Mouse (Mus musculus) midbrain, embryonic 11.5 days (tissue): ENCODE measurements around the gene Cox19. TPM values are rescaled to one million over a fixed set of nuclear protein-coding genes. Genes with fewer than 3 reads are reported as not detected.

Source experiments
- ATAC-seq: fragments of 200-750 bp; cut with Nextera tagmentation; 2 replicates; pipeline ENCODE4 v1.8.0; 2017; ENCODE audit warnings: moderate TSS enrichment, moderate library complexity; ENCODE audit not compliant: low FRiP score
- DNase-seq: peaks from one replicate; pipeline ENCODE4 v3.0.0; 2015; ENCODE audit warnings: low spot score; ENCODE audit errors: missing footprints
- H3K27ac ChIP-seq: fragments of 300-500 bp; sonication (generic); 2 replicates; pipeline ENCODE4 v1.5.1; 2014; ENCODE audit warnings: low read depth, low read length
- H3K27me3 ChIP-seq: fragments of 300-500 bp; sonication (generic); 2 replicates; pipeline ENCODE4 v1.6.1; 2014; ENCODE audit warnings: mild to moderate bottlenecking, low read length, moderate library complexity, mixed read lengths; ENCODE audit not compliant: control insufficient read depth, insufficient read depth
- H3K36me3 ChIP-seq: fragments of 300-500 bp; sonication (generic); 2 replicates; pipeline ENCODE4 v1.6.1; 2014; ENCODE audit warnings: mild to moderate bottlenecking, low read length, moderate library complexity, mixed read lengths; ENCODE audit not compliant: control insufficient read depth, insufficient read depth
- H3K4me1 ChIP-seq: fragments of 300-500 bp; sonication (generic); 2 replicates; pipeline ENCODE4 v1.6.1; 2014; ENCODE audit warnings: low read length; ENCODE audit not compliant: control insufficient read depth, insufficient read depth
- H3K4me2 ChIP-seq: fragments of 300-500 bp; sonication (generic); 2 replicates; pipeline ENCODE4 v1.6.1; 2014; ENCODE audit warnings: mild to moderate bottlenecking, moderate library complexity
- H3K4me3 ChIP-seq: fragments of 300-500 bp; sonication (generic); 2 replicates; pipeline ENCODE4 v1.5.1; 2014; ENCODE audit warnings: low read depth, low read length
- H3K9ac ChIP-seq: fragments of 300-500 bp; sonication (generic); 2 replicates; pipeline ENCODE4 v1.6.1; 2014; ENCODE audit warnings: low read length
- H3K9me3 ChIP-seq: fragments of 300-500 bp; sonication (generic); 2 replicates; pipeline ENCODE4 v1.6.1; 2016; ENCODE audit warnings: low read length; ENCODE audit not compliant: control insufficient read depth
- WGBS: fragments of 180-500 bp; shearing (Covaris S2); extraction: QIAGEN DNeasy Blood & Tissue Kit; methylation state at CpG from one replicate; pipeline ENCODE4 v1.1.7; 2014; 5-methylcytosine and 5-hydroxymethylcytosine counted together
- polyA plus RNA-seq: library from polyadenylated mRNA; unstranded; fragments of >200 nt; fragmentation: Nextera tagmentation; extraction: Ambion mirVana; gene quantifications from 2 replicates; pipeline ENCODE4 v1.2.1, GENCODE M21; 2014

Gene Cox19
- polyA plus RNA-seq, 1 experiment from 2014 or later, result 133 TPM

- Histone ChIP-seq H3K4me1 (no peaks in the 10 kb centered on the region), H3K4me2 (no peak overlapping the region), H3K27ac (no peak overlapping the region), H3K27me3 (peaks cover 7% of the 10 kb centered on the region), H3K4me3 (no peak overlapping the region), H3K36me3 (no peaks in the 10 kb centered on the region), H3K9ac (no peak overlapping the region), H3K9me3 (no peaks in the 10 kb centered on the region)
- ATAC-seq, result no peak
- peak; percentile 44 for DNase-seq
- 70% methylated on average over 7 of the region's 7 CpGs for WGBS
Measured at GRCm38 (mm10) chr5:139330766-139331165, 20.5 kb downstream of the Cox19 start.

DNA sequence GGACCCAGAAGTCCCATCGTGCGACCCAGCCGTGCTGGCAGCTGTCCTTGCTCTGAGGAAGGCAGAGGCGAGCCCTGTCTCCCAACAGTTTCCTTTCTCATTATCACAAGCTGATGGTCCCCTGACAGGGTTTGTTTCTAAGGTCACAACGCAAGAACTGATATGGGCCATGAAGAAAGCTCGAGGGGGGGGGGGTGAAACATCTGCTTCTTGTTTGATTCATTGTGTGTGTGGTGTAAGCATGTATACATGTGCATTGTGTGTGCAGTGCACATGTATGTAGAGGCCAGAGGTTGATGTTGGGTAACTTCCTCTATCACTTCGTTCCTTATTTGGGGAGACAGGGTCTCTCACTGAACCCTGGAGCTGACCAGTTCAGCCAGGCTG, 23.6 kb downstream of the Cox19 start:
- ATAC-seq, result no peak
- Histone ChIP-seq H3K4me2 (no peak overlapping the region), H3K36me3 (no peaks in the 10 kb centered on the region), H3K27me3 (peaks cover 32% of the 10 kb centered on the region), H3K9me3 (no peaks in the 10 kb centered on the region), H3K4me1 (0 out of 2 replicates have a peak, but pooled peaks cover 2% of the 10 kb centered on the region), H3K27ac (no peak overlapping the region), H3K4me3 (no peak overlapping the region), H3K9ac (no peak overlapping the region)
- 81% methylated on average over 7 of the region's 7 CpGs for WGBS
- DNase-seq, result peak; percentile 57

DNA sequence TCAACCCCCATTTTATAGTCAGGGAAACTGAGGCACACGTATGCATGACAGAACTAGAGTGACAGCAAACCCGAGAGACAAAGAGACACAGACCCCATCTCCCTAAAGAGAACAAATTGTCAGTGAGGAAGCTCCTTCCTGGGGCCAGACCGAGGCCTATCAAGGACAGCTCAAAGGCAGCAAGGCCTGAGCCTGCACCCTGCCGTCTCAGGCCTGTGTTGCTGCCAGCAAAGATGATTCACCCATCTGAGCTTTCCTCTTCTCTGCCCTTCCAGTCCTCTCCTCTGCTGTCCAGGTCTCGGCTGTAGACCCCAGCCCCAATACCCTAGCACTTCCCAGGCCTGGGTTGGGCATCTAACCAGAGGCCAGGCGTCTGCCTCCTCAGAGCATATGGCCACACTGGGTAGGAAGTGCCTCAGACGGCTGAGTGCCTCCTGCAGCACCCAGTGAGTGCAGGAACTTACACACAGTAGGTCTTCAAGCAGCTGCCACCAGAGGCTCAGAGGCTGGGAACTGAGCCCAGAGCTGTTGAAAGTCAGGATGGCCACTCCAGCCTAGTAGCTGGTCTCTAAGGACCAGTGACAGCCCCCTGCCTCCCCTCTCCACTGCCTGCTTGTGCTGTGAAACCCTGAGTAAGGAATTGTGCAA, 24.1 kb downstream of the Cox19 start:
- no peak overlapping the region for H3K27ac ChIP-seq
- H3K4me3 ChIP-seq, result no peak overlapping the region
- H3K36me3 ChIP-seq, result no peaks in the 10 kb centered on the region
- DNase-seq (peak; percentile 72), ATAC-seq (no peak)
- H3K4me2 ChIP-seq, result no peak overlapping the region
- 77% methylated on average over 7 of the region's 7 CpGs for WGBS
- H3K9ac ChIP-seq, result no peak overlapping the region
- H3K9me3 ChIP-seq, result no peaks in the 10 kb centered on the region
- peaks cover 32% of the 10 kb centered on the region for H3K27me3 ChIP-seq
- H3K4me1 ChIP-seq, result 0 out of 2 replicates have a peak, but pooled peaks cover 2% of the 10 kb centered on the region

DNA sequence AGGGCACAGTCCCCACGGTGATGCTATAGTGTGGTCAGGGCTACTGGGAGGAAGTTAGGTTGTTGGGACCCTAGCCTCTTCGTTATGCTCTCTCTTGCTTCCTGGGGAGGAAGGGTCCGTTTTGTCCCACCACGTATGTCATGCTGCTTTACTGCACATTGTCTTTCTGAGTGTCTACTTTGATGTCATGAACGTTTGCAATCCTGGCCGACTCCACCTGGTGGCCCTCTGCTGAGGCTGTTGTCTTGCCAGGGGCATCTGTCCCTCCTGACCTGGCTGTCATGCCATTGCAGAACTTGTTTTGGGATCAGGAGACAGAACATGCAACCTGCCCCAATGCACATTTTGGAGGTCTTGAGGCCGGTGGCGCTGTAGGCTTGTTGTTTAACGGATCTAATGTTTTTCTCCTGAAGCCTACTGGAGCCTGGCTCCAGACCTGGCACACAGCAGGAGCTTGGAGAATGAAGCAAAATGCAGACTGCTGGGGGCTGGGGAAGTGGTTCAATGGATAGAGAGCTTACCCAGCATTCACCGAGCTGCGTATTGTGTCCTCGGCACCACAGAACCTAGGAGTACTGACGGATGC, 25.0 kb downstream of the Cox19 start:
- Histone ChIP-seq H3K27me3 (peaks cover 32% of the 10 kb centered on the region), H3K4me2 (no peak overlapping the region)
- 66% methylated on average over 13 of the region's 13 CpGs for WGBS

DNA sequence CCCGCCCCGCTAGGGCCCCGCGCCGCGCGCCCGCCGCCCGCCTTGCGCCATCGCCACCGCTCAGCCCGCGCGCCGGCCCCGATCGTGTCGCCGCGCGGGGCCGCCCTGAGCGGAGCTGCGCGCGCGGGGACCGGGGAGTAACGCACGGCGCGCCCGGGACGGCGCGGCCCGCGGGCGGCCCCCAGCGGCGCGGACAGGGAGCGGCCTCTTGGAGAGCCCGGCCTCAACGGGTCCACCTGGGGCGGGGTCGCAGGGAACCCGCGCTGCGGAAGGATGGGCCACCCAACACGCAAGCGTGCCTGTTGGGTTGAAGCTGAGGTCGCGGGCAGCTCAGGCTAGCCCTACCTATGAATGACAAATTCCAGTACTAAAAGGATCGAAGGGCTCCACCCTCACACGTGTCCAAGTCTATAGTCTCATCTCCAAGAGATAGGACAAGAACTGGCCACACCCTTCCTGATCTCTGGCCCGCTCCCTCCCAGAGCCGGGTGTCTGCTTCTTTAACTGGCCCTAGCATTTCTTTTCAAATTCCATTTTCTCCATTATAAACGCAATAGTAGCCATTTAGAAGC, 25.7 kb downstream of the Cox19 start, which contains the start of gene Adap1:
Gene Adap1, minus strand, starts transcription at position 228 of the 572 bp plus-strand sequence.
- H3K9me3 ChIP-seq, result no peaks in the 10 kb centered on the region
- H3K4me3 ChIP-seq, result peak within 1 kb of the TSS; percentile 61
- no peak within 1 kb of the TSS for H3K27ac ChIP-seq
- peak within 1 kb of the TSS; percentile 67 for H3K9ac ChIP-seq
- H3K36me3 ChIP-seq, result no peaks in the 10 kb centered on the region
- ATAC-seq, result peak; percentile 81
- peak within 1 kb of the TSS; percentile 93 for H3K4me2 ChIP-seq
- 0 out of 2 replicates have a peak, but pooled peaks cover 2% of the 10 kb centered on the region for H3K4me1 ChIP-seq
- peaks cover 32% of the 10 kb centered on the region for H3K27me3 ChIP-seq
- WGBS, result 4% methylated on average over 60 of the region's 61 CpGs
- peak; percentile 92 for DNase-seq

More for the DNA sequence above, 25.0 kb downstream of the Cox19 start:
- Histone ChIP-seq H3K27ac (no peak overlapping the region), H3K9me3 (no peaks in the 10 kb centered on the region), H3K36me3 (no peaks in the 10 kb centered on the region), H3K9ac (no peak overlapping the region), H3K4me3 (no peak overlapping the region), H3K4me1 (0 out of 2 replicates have a peak, but pooled peaks cover 2% of the 10 kb centered on the region)
- DNase-seq (peak; percentile 66), ATAC-seq (no peak)

- Histone ChIP-seq H3K27ac (no peak overlapping the region), H3K27me3 (peaks cover 32% of the 10 kb centered on the region), H3K36me3 (no peaks in the 10 kb centered on the region), H3K9me3 (no peaks in the 10 kb centered on the region), H3K4me2 (peak overlapping the region; percentile 93), H3K4me1 (0 out of 2 replicates have a peak, but pooled peaks cover 2% of the 10 kb centered on the region), H3K4me3 (peak overlapping the region; percentile 61), H3K9ac (peak overlapping the region; percentile 67)
- 2% methylated on average over 53 of the region's 62 CpGs for WGBS
- DNase-seq, result peak; percentile 87
- peak; percentile 73 for ATAC-seq
Measured at GRCm38 (mm10) chr5:139324691-139325394, 26.4 kb downstream of the Cox19 start.

- Histone ChIP-seq H3K4me1 (0 out of 2 replicates have a peak, but pooled peaks cover 2% of the 10 kb centered on the region), H3K9me3 (no peaks in the 10 kb centered on the region), H3K36me3 (no peaks in the 10 kb centered on the region), H3K27ac (no peak overlapping the region), H3K9ac (no peak overlapping the region), H3K4me3 (no peak overlapping the region), H3K4me2 (no peak overlapping the region), H3K27me3 (peaks cover 32% of the 10 kb centered on the region)
- peak; percentile 80 for DNase-seq
- no peak for ATAC-seq
- WGBS, result 52% methylated on average over 5 of the region's 5 CpGs
Measured at GRCm38 (mm10) chr5:139324045-139324491, 27.1 kb downstream of the Cox19 start.

DNA sequence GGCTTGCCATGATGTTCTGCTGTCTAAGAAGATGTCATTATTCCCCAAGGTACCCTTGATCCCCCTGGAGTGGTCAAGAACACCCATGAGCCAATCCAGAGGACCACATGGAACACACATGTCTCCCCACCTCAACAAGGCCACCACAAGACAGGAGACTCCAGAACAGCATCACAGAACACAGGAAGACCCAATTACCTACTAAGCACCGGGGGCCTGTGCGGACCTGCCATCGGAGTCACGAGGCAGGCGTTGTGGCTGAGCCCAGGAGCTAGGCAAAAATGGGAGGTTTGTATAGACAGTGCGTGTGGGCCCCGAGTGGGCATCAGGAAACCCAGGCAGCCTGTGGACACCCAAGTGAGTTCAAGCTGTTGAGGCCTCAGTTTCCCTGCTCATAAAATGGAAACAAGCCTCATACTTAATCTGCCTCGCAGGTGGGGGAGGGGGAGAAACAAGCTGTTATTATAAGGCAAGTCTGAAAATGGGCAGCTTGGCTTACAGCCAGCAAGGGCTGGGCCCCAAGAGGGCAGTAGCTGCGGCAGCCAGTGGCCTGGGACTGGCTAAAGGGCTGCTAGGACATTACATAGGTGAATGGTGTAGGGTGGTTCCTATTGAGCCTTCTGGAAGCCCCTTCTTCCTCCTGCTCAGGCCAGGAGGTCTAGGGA, 27.8 kb downstream of the Cox19 start:
- peak; percentile 47 for DNase-seq
- ATAC-seq, result no peak

More for the DNA sequence above, 27.8 kb downstream of the Cox19 start:
- Histone ChIP-seq H3K36me3 (no peaks in the 10 kb centered on the region), H3K4me3 (no peak overlapping the region), H3K9me3 (no peaks in the 10 kb centered on the region), H3K27ac (no peak overlapping the region), H3K4me2 (no peak overlapping the region), H3K4me1 (0 out of 2 replicates have a peak, but pooled peaks cover 2% of the 10 kb centered on the region), H3K27me3 (peaks cover 32% of the 10 kb centered on the region), H3K9ac (no peak overlapping the region)
- WGBS, result 84% methylated on average over 9 of the region's 9 CpGs
